Mouse (Mus musculus) testis, adult 2 months (tissue): ENCODE measurements around the gene Slco3a1.

ENCODE experiments used
- CTCF ChIP-seq: fragments of 200-500 bp; IDR thresholded peaks from 2 replicates; pipeline ENCODE4 v1.5.1; 2012; ENCODE audit warnings: low read depth, mild to moderate bottlenecking, inconsistent platforms, low read length, moderate library complexity; ENCODE audit not compliant: control insufficient read depth, insufficient read depth, insufficient replicate concordance
- POLR2A ChIP-seq: fragments of 200-500 bp; IDR thresholded peaks from 2 replicates; pipeline ENCODE4 v1.6.1; 2012; ENCODE audit warnings: low read depth, mild to moderate bottlenecking, inconsistent platforms, low read length, moderate library complexity; ENCODE audit not compliant: control insufficient read depth

DNA sequence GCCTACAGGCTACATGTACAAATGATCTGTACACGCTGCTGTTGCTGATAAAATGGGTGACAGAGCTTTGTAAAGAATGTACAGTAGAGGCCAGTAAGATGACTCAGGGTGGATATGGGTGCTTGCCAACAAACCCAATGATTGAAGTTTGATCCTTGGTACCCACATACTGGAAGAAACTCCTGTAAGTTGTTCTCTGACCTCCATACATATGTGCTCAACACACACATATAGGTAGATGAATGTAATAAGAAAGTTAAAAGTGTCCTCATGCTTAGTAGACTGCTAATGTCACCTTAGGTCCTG lies 284.5 kb downstream of the Slco3a1 start:
- TF ChIP-seq CTCF = no peak
- TF ChIP-seq POLR2A = no peak
